Mouse (Mus musculus) kidney, adult 2 months (tissue): ENCODE results near the gene Gm7073.

Source experiments
- CTCF ChIP-seq: fragments of 200-500 bp; conservative IDR thresholded peaks from 2 replicates; pipeline ENCODE4 v1.5.1; 2011; ENCODE audit warnings: low read depth, mild to moderate bottlenecking, control low read depth, low read length, moderate library complexity, mixed read lengths; ENCODE audit not compliant: insufficient read depth, insufficient read length
- POLR2A ChIP-seq: fragments of 200-500 bp; IDR thresholded peaks from one replicate; pipeline ENCODE4 v1.6.1; 2011; ENCODE audit warnings: low read depth, low read length, control low read depth

DNA sequence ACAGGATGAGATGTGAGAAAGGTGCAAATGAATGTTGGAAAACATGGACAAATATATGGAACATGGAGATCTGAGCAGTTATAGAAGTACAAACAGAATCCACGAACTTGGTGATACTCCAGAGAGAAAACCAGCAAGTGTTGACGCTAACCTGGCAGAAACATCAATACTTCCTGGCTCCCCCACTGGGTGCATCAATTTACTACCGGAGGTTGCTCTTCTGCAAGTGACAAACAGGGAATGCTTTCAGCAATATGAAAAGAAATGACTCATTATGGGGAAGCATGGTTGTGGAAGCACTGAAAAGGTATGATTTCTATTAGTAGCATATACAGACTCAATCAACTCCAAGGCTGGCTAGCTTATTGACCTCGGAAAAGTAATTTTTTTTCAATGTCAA, 144.8 kb downstream of the Gm7073 start:
- TF ChIP-seq POLR2A = no peak
- TF ChIP-seq CTCF = no peak
